Mouse (Mus musculus) heart, adult 11 months (tissue): Measurements from ENCODE around the gene Kctd5.
"Not testable (repeated sequence)": the region's sequence is repeated elsewhere in the genome, so short reads cannot be mapped to it uniquely, and the experiment has no call there.

Source experiments
- DNase-seq: peaks from one replicate; pipeline ENCODE4 v3.0.0; 2022

Gene Kctd5

DNA sequence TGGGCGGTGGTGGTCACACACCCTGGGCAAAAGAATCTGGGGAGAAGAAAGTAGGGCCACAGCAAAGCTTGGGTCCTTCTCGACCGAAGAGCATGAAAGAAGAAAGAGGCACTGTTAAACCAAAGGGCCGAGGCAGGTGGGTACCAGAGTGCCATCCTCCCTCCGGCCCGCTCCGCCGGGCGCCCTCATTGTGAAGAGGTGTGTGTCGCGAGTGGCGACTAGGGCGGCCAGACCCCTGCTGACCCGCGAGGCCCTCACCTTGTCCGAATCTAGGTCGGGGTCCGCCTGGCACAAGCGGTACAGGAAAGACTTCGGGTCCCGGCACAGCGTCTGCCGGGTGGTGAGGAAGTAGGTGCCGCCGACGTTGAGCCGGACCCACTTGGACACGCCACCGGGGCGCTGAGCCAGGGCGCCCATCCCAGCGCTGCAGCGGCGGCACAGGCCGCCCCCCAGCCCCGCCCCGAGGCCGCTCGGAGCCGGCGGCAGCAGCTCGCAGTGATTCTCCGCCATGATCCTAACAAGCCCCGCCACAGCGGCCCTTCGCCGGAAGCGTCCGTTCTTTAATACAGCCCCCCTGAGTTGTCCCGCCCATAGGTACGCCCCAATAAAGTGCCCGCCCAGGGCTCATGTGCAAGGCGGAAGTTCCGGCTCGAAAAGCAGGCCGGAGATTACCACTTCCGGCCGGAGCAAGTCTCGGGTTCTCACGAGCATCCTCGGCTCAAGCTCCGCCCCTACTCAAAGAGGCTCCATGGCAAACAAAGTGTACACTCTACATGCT lies at the start of gene Kctd5:
TSS of gene Kctd5 (minus strand) at position 567 of the 778 bp plus-strand sequence.
- peak; percentile 99 for DNase-seq

DNA sequence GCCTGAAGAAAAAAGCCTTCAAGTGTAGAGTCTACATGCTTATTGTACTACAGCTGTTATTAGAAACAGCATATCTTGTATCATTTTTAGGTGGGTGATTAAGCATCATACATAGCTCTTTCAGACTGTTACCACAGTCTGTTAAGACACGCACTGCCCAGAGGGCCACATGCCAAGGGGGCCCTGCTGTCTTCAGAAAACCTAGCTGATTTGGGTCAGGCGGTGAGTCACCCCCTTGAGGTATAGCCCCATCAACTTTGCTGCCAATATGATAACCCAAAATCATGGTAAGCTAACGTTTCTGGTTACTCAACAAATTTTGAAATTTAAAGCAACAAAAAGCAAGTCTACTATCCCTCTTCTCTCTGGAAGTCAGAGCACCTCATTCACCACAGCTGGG lies 46.2 kb upstream of the Kctd5 start:
- no peak for DNase-seq

DNA sequence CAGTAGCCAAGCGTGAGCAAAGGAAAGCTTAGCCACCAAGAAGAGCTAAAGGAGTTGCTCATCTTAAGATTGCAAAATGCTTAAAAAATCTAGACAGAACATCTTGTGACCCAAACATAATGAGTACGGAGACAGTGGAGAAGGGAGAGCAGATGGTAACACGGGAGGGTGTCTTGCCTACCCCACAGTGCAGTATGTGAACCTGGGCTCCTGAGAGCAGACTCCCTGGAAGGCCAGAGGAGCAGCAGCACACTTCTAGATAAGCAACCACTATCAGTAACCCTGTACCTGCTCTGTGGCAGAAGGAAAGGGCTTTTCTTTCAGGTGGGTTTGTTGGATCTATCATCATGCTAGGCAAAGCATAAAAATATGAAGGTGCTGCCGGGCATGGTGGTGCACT lies 39.7 kb upstream of the Kctd5 start:
- no peak for DNase-seq

DNA sequence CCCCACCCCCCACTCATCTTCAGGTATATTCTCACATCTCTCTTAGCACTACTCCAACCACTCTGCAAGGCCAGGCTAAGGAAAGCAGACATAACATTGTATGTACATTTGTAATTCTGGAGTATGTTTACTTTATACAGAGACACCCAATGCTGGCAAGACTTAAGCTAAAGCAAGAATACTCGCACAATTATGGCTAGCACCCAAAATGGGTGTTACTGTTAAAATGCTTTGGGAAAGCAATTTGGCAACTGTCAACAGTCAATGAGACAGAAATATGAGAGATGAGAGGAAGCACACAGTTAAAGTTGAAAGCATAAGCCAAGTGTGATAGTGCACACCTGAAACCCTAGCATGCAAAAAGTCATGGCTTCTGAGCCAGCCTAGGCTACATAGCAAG lies 38.0 kb upstream of the Kctd5 start:
- DNase-seq, result no peak

DNA sequence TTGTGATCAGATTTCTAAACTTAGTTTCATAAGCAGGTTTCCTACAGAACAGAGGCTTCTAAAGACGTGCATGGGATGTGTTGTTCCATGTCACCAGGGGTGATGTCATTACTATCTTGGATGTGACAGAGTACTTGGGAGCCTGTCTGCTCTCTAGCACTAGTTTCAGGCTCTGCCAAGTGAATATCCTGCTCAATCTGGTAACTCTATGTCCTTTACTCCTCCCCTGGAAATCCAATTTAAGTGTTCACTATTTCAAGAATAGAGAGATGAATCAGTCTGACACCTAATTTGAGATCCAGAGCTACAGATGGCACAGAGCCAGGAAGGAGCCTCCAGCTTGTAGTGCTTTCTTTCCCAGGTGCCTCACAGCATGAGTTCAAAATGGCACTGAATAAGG lies 35.6 kb upstream of the Kctd5 start:
- DNase-seq, result no peak

DNA sequence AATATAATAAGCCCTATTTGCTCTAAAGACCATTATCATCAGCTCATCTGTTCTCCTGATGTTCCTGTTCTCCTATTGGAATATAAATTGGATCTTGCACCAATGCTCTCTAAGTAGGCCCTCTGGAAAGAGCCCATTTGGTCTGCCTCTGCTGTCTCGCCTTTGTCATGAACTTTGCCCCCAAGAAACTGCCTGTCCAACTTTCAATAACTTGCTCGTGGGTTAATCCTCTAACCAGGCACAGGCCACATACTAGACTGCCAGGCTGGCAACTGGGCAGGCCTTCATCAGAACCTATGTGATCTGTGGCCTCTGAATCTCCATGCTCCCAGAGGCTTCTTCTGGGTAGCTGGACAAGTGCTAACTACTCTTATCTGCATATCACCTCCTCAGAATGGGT lies 31.8 kb upstream of the Kctd5 start:
- DNase-seq, result no peak

DNA sequence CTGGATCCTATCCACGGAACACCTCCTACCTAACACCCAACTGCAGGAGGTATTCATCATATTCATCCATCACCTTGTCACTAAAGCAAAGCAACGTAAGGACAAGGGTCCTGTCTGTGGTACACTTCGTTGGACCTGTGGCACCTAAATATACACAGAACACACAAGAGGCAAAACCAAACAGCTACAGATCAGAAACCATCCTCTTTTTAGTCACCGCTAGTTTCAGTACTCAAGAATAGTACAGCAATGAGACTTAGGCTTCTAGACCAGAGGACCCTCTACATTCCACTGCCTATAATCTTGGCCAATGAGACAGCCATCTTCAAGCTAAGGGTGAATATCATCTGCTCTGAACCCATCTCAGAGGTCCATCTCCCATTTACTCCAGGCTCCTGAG lies 25.1 kb upstream of the Kctd5 start:
- no peak for DNase-seq

DNA sequence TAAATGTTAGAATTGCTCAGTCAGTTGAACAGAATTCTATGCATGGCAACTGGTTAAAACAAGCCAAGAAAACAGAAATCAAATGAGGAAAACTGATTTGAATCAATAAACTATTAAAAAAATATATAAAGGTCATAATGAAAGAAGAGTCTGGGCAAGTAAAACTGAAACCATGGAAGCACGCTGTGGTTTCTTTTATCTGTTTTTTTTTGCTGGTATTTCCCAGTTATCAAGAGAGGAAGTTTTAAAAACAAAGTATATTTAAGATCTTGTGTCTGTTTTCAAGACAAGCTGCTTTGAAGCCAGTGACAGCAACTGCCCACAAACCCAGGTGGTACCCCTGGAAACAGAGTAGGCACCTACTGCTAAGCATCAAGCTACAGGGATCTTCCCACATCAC lies 17.3 kb upstream of the Kctd5 start:
- DNase-seq, result no peak

DNA sequence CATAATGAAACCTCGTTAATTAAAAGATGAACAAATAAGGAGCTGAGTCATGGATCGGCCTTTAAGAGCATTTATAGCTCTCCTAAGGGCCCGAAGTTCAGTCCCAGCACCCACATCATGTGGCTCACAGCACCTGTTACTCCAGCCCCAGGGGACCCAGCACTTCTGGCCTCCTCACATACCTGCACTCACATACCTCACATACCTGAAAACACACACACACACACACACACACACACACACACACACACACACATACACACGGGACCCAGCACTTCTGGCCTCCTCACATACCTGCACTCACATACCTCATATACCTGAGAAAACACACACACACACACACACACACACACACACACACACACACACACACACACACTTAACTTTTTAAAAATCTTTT lies 13.1 kb upstream of the Kctd5 start:
- DNase-seq, result not testable (repeated sequence)

DNA sequence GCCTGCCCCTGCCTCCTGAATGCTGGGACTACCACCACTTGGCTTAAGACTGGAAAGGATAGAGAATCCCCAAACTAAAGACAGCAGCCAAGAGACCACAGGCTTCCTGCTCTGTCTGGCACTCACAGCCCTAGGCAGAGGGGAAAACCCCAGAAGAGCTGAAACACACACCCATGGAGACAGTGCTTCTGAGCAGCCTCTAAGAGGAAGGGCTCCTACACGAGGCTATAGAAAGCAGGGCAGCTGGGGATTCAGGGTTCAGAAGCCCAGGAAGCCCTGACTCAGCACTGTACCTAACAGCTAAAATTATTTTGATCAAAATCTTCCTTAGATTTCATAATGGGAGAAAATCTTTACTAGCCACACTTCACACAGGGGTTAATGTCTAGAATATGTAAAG lies 11.3 kb upstream of the Kctd5 start:
- DNase-seq, result no peak

DNA sequence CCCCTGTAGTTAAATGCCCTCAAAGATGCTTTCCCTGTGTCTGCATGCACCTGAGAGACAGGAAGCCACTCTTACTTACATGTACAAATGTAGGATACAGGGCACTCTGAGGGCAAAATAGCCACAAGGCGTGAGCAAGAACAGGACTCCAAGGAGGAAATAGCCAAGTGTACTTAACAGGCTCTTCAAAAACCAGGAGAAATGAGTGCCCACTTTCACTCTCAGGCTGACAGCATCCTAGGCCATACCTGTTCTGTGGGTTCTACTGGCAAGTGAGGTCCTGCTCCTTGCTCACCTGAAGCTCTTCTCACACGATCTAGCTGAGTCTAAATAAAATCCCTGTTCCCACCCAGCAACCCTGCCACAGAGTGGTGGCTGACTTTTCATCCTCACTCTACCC lies 3.8 kb upstream of the Kctd5 start:
- DNase-seq, result no peak

DNA sequence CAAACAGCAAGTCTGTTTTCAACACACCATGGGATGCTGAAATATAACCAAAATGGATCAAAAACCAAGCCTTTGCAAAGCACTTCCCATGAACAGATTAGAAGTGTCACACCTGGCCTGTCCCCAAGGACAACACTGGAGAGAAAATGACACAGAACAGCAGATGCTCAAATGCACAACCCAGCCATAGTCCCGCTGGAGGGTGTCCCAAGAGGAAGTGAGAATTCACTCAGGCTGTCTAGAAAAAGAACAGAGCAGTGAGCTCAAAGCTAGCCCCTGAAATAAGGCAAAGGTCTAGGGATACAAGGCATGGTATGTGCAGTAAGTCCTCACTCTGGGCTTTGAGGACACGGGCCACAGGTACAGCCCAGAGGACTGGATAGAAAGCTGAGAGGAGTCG lies 3.8 kb downstream of the Kctd5 start:
- no peak for DNase-seq

DNA sequence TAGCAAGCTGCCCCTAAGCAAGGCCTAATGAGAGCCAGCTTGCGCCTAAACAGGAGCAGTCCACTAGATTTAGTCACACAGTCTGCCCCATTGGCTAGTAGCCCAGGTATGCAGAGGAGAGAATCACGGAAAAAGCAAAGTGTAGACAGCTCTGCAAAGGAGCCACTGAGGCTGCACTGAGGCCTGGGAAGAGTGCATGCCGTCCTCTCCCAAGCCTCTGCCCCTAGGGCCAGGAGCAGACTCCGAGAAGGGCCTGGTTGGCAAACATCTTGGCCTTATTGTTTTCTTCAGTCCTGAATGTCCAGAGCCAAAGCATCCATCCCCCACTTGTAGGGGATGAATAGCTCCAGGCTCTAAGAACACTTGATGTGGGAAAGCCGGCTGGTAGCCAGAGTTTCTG lies 5.0 kb downstream of the Kctd5 start:
- DNase-seq, result no peak

DNA sequence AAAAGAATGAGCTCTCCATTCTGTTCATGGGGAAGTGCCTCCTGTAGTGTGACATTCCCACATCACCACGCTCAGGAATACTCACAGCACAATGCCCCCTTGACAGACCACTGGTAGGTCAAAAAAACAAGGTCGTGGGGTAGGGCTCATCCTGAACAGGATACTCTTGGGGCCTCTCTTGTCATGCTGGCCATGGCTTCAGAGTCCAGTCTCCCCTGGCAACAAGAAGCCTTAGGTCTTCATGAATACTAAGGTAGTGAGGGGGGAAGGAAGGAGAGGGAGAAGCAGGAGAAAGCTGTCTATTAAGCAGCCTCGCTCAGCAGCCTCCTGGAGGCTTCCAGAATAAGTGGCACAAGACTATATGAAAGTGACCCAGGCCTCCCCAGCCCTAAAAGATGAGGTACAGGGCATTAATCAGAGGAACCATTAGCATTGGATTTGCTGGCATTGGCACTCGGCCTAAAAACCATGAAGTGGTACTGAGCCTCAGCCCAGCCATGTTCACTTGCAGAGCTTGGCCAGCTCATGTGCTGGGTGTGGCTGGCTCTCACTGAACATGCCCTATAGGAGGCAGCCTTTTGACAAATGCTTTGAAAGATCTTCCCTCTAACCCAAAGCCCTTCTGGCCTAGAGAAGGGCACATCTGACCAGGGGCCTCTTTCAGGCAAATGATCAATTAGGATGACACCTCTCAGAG lies 10.7 kb downstream of the Kctd5 start:
- no peak for DNase-seq

DNA sequence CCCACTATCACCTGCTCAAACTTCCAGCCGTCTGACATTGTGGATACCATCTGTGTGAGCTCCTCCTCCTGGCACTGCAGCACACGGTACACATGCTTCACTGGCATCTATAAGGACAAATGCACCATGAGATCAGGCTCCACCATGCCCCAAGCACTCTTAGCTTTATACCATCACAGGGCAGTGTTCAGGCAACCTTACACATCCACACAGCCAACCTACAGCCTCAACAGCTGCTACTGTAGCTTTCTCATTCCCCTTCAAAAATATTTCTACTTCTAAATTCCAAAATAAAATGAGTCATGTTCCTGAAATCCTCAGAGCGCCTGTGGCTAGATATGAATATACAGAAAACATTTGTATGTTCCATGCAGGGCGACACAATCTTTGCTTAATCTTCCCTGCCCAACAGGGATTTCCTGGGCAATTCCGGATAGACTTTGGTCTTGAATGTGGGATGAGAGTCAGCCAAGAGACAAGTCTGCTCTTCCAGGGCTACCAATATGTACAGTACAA lies 15.5 kb downstream of the Kctd5 start:
- DNase-seq, result no peak

DNA sequence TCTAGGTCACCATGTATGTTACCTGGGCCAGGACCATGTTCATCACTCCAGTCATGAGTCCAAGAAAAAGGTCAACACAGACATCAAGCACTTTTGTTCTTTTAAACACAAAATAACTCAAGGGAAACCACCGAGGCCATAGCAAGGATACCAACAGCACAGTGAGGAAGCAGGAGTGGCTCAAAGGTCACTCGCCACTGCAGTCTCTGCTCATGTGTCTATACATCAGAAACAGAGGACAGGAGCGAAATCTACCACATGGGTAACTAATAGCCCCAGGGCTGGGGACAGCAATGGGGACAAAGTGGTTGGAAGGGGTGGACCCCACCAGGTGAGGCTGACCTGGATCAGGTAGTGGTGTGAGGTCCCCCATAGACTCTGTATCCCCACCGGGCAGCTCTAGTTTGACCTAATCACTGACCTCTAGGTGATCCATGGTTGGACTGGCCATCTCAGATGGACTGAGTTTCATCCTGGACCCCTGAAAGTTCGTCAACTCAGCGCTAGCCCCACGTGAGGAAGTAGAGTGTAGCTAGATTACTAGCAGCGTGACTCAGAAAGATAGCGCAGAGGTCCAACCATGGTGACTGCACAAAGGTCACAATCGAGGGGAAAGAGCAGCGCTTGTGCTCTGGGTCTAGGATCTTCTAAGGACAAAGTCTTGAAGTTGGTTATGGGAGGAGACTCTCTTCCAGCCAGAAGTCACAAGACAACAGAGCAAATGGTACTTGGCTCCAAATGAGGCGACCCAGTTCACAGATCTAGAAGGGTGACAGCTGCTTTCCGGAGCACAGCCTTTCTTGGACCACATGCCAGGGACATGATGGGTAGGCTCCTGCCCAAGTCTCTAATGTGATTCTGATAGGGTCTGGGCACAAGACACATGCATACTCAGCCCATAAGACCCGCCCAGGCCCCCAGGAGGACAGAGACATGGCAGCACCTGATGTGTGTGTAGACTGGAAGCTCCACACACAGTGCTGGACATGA lies 16.4 kb downstream of the Kctd5 start:
- DNase-seq, result no peak

DNA sequence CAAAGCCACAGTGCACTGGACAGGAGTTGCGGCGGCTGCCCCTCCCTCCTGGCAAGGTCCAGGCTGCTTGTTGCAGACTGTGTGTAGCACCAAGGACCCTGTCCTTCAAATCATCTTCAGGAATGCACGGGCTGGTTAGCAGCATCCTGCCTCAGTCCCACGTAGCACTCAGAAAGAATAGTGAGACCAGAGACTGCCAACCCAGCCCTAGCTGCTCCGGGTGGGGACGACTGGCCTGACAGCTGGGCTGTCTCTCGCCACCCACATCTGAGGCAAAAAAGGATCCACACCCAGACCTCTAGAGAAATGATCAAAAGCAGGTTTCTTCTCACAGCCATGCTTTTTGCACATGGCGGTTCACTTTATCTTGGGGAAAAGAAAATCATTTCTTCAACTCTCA lies 24.3 kb downstream of the Kctd5 start:
- DNase-seq, result no peak

DNA sequence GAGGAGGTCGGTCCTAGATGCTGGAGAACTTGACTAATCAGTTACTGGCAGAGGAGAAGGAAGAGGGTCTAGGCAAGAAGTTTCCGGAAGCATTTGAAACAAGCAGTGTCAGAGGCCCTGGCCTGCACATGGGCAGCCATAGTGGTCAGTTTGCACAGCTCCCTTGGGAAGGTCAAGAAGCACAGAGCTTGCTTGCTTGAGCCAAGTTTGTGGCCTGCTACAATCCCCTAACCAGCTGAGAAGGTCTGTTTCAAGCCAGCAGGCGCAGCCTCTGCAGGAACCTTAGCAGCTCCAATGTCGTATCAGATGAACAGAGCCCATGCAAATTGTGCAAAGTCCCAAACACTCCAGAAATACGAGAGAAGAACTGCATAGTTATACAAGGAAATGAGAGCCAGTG lies 25.2 kb downstream of the Kctd5 start:
- peak; percentile 95 for DNase-seq

DNA sequence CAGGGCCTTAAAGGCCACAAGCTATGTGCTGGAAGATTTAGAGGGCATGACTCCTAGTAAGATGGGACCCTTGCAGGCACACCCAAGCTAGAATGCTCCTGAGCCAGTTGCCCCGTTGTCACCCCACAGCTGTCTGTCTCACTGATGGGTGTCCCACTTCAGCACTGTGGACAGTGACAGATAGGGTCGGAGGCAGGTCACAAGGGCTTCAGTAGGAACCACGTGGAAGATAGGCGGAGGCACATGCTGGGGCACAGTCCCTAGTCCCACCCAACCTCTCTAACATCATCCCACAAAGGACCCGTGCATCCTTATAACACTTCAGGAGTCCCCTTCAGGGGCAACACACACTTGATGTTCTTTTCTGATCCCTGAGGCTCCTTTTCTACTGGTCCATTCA lies 27.3 kb downstream of the Kctd5 start:
- no peak for DNase-seq

DNA sequence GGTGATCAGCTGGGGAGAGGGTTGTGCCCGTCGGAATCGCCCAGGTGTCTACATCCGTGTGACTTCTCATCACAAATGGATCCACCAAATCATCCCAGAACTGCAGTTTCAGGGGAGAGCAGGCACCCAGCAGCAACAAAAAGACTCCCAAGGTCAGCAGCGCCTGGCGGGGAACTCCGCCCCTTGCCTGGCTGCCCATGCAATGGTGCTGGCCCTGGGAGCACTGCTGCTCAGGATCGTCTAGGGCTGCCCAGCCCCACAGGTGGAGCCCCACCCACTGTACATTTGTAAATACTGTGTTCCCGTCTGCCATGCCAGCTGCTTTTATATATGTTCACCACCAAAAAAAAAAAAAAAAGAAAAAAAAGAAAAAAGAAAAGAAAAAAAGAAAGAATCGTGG lies 27.7 kb downstream of the Kctd5 start:
- DNase-seq, result no peak

DNA sequence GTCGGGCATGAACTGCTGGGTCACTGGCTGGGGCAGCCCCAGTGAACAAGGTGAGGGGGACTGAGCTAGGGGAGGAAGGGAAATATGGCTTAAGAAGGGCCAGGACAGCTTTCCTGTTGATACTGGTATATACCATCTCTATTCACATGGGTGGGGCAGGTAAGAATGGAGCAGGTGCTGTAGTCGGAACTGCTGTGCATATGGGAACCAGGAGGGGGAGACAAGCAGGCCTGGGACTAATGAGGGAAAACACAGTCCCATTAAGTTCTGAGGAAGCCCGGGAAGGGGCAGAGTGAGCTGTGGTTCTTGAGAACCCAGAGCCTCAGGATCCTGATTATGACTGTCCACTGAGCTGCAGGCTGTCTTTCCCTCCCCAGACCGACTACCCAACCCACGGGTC lies 28.8 kb downstream of the Kctd5 start:
- no peak for DNase-seq

DNA sequence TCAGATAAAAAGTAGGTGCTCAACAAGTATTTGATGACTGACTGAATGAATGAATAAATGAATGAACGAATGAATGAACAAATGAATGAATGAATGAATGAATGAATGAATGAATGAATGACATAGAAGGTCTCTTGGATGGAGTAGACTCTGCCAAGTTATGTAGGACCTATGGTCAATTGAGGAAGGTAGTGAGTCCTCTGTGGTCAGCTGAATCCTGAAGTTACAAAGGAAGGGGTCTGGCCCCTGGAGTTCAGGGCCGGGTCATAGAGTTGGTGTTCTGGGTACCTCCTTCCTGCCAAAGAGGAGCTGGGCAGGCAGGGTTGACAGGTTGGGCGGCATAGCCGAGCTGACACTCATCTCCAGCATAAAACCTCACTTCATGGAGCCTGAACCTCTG lies 35.4 kb downstream of the Kctd5 start, which contains the start of gene Prss27:
TSS of gene Prss27 (plus strand) at position 301 of the 400 bp plus-strand sequence.
- no peak for DNase-seq

DNA sequence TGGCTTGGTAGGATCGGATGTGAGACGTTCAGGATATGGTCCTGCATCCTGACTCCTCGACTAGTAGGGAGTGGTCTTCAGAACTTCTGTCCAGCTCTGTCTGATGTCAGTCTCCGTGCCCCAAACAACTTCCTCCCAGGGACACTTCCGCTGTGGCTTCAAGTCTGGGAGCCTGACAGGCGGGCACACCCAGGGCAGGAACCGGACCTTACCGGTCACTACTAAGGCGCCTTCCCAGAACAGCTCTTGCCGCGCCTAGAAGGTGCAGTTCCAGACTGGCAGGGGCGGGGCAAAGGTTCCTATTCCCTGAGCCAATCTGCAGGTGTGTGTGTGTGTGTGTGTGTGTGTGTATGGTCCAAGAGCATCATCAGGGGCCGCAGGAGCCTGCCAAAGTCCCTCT lies 35.9 kb downstream of the Kctd5 start:
- DNase-seq, result no peak
